Mouse (Mus musculus) ES-Bruce4 (cell line): ENCODE measurements around the gene Ndufaf2. TPM values are rescaled to one million over a fixed set of nuclear protein-coding genes. Genes with fewer than 3 reads are reported as not detected.

Source experiments
- H3K27ac ChIP-seq: 2 replicates; pipeline ENCODE4 v1.5.1; 2012; ENCODE audit warnings: low read length, inconsistent platforms; ENCODE audit not compliant: insufficient read depth
- H3K27me3 ChIP-seq: 2 replicates; pipeline ENCODE4 v1.6.1; 2012; ENCODE audit warnings: mild to moderate bottlenecking, low read length, inconsistent platforms; ENCODE audit not compliant: control insufficient read depth, poor library complexity, insufficient read depth, severe bottlenecking
- H3K36me3 ChIP-seq: 2 replicates; pipeline ENCODE4 v1.6.1; 2012; ENCODE audit warnings: inconsistent platforms, mild to moderate bottlenecking, low read length, moderate library complexity; ENCODE audit not compliant: control insufficient read depth, poor library complexity, insufficient read depth, severe bottlenecking
- H3K4me1 ChIP-seq: one replicate; pipeline ENCODE4 v1.8.1; 2011; ENCODE audit warnings: low read length; ENCODE audit not compliant: control insufficient read depth, insufficient read depth
- H3K4me3 ChIP-seq: 2 replicates; pipeline ENCODE4 v1.5.1; 2011; ENCODE audit warnings: low read depth, mild to moderate bottlenecking, low read length
- H3K9ac ChIP-seq: 2 replicates; pipeline ENCODE4 v1.6.1; 2012; ENCODE audit warnings: low read depth, mild to moderate bottlenecking, inconsistent platforms; ENCODE audit not compliant: poor library complexity, severe bottlenecking
- H3K9me3 ChIP-seq: replicated peaks from 2 replicates; pipeline ENCODE4 v1.6.1; 2012; ENCODE audit warnings: mild to moderate bottlenecking, low read length, inconsistent platforms; ENCODE audit not compliant: control insufficient read depth, poor library complexity, insufficient read depth, severe bottlenecking
- CTCF ChIP-seq: IDR thresholded peaks from one replicate; pipeline ENCODE4 v1.8.1; 2011; ENCODE audit warnings: low read depth, low read length
- EP300 ChIP-seq: IDR thresholded peaks from 2 replicates; pipeline ENCODE4 v1.6.1; 2011; ENCODE audit warnings: low read depth, low read length; ENCODE audit not compliant: insufficient read depth
- POLR2A ChIP-seq: IDR thresholded peaks from one replicate; pipeline ENCODE4 v1.8.1; 2011; ENCODE audit warnings: low read length; ENCODE audit not compliant: insufficient read depth
- polyA plus RNA-seq: library from polyadenylated mRNA; stranded (reverse); fragments of >200 nt; gene quantifications from 2 replicates; pipeline ENCODE4 v1.2.4, GENCODE M21; 2011; ENCODE audit warnings: low read depth; ENCODE audit not compliant: missing spikeins, insufficient read depth, insufficient read length

Ndufaf2 gene
- polyA plus RNA-seq, 1 experiment, result 103 TPM

DNA sequence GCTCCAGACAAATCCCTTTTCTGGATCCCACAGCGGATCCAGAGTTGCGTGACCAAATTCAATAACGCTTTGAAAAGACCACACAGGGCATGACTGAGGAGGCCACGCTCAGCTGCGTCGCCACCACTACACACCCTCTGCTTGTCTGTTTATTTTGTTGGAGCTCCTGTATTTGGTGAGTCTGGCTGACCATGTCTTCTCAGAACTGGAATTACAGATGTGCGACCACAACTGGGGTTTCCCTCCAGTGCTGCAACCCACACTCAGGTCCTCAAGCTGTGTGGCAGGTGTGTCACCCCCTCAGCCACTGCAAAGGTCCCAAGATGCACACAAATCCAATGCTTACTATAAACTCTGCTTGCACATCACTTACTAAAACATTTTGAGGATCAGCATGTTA is 66.1 kb downstream of the Ndufaf2 start:
- no peaks in the 10 kb centered on the region for H3K27me3 ChIP-seq
- TF ChIP-seq CTCF (no peak), POLR2A (no peak), EP300 (no peak)
- no peak overlapping the region for H3K4me3 ChIP-seq
- H3K9me3 ChIP-seq, result no peaks in the 10 kb centered on the region
- H3K36me3 ChIP-seq, result peaks cover 3% of the 10 kb centered on the region; the same call in 1 of the 2 replicates
- H3K27ac ChIP-seq, result no peak overlapping the region
- no peak overlapping the region for H3K9ac ChIP-seq
- H3K4me1 ChIP-seq, result no peaks in the 10 kb centered on the region

DNA sequence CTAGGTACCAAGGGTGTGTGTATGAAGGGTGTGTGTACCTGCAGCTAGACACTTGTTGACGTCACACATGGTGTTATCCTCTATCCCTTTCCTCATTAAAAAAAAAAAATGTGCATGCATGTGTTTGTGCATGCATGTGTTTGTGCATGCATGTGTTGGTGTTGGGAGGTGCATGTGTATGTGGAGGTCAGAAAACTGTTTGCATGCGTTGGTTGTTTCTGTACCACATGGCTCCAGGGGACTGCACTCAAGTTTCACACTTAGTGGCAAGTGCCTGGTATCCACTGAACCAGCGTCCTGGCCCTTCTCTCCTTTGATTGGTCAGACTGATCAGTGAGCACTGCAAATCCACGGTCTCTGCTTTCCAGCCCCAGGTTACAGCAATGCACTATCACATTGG is 71.7 kb downstream of the Ndufaf2 start:
- H3K9me3 ChIP-seq, result no peaks in the 10 kb centered on the region
- H3K27ac ChIP-seq, result no peak overlapping the region
- no peaks in the 10 kb centered on the region for H3K4me1 ChIP-seq
- TF ChIP-seq POLR2A (no peak), CTCF (no peak), EP300 (no peak)
- H3K27me3 ChIP-seq, result no peaks in the 10 kb centered on the region
- peaks cover 5% of the 10 kb centered on the region; the same call in 1 of the 2 replicates for H3K36me3 ChIP-seq
- no peak overlapping the region for H3K9ac ChIP-seq
- no peak overlapping the region for H3K4me3 ChIP-seq

DNA sequence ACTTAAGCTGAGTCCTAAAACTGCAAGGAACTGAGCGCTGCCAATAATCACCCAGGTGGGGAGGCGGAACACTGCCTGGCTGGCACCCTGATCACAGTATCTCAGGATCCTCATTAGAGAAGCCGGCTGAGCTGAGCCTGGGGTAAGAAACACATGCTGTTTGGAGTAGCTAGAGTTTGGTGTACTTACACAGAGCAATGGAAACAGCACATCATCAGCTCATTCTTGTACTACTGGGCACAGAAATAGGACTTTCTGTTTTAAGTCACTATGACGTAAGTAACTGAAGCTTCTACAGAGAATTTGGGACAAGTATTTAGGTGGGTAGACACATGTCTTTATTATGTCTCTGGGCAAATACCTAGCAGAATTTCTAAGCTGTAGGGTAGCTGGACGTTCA is 72.4 kb downstream of the Ndufaf2 start:
- Histone ChIP-seq H3K9me3 (no peaks in the 10 kb centered on the region), H3K4me1 (no peaks in the 10 kb centered on the region), H3K27me3 (no peaks in the 10 kb centered on the region), H3K4me3 (no peak overlapping the region), H3K9ac (no peak overlapping the region), H3K27ac (no peak overlapping the region), H3K36me3 (peaks cover 5% of the 10 kb centered on the region; the same call in 1 of the 2 replicates)
- TF ChIP-seq EP300 (no peak), POLR2A (no peak), CTCF (no peak)

GRCm38 (mm10) chr13:108084086-108084485 is 74.3 kb downstream of the Ndufaf2 start:
- Histone ChIP-seq H3K9me3 (no peaks in the 10 kb centered on the region), H3K4me1 (no peaks in the 10 kb centered on the region), H3K27ac (no peak overlapping the region), H3K36me3 (0 out of 2 replicates have a peak, but pooled peaks cover 2% of the 10 kb centered on the region), H3K27me3 (no peaks in the 10 kb centered on the region), H3K9ac (no peak overlapping the region), H3K4me3 (no peak overlapping the region)
- TF ChIP-seq CTCF (no peak), EP300 (no peak), POLR2A (no peak)

DNA sequence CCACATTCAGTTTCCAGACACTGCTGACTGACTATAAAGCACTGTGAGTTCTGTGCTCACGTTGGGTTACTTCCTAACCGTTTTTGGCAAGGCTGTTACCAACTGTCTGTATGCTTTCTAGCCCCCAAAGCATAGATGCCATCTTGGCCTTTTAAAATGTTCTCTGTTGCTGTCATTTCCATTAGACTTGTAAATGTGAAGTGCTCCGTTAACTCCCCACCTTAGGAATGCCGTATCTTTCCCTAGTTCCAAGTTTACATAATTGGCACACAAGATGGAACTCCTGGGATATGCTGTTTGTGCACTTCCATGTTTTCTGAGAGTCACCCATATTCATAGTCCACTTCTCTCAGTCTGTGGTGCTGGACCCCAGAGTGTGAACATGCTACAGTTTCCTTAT is 80.5 kb downstream of the Ndufaf2 start:
- no peak overlapping the region for H3K4me3 ChIP-seq
- no peaks in the 10 kb centered on the region for H3K4me1 ChIP-seq
- no peaks in the 10 kb centered on the region for H3K27me3 ChIP-seq
- H3K9me3 ChIP-seq, result no peaks in the 10 kb centered on the region
- TF ChIP-seq POLR2A (no peak), EP300 (no peak), CTCF (no peak)
- no peak overlapping the region for H3K27ac ChIP-seq
- no peaks in the 10 kb centered on the region for H3K36me3 ChIP-seq
- no peak overlapping the region for H3K9ac ChIP-seq

DNA sequence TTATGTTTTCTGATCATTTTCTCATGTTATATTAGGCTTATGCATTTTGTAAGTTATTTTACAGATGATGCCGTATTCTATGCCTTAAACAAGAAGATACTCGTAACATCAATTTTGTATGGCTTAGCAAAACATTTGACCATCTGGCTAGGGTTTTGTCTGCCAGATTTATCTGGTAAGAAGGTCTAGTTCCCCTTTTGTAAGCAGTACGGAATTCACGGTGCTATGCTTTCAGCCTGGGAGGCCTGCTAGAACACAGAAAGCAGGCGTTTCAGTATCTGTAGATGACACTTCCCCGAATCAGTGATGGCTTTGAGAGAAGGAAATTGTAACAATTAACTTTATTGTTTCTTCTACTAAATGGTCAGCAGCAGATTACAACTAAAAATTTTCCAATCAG is 80.9 kb downstream of the Ndufaf2 start:
- Histone ChIP-seq H3K9me3 (no peaks in the 10 kb centered on the region), H3K4me1 (no peaks in the 10 kb centered on the region), H3K36me3 (no peaks in the 10 kb centered on the region), H3K27ac (no peak overlapping the region), H3K27me3 (no peaks in the 10 kb centered on the region), H3K4me3 (no peak overlapping the region), H3K9ac (no peak overlapping the region)
- TF ChIP-seq EP300 (no peak), CTCF (no peak), POLR2A (no peak)
